Mouse (Mus musculus): ENCODE data around the gene Cradd. TPM values are rescaled to one million over a fixed set of nuclear protein-coding genes. Genes with fewer than 3 reads are reported as not detected.

Gene Cradd
- total RNA-seq, 2 experiments from 2014 or later, result 7.1 to 7.8 TPM

- DNase-seq (ENCODE audit: extremely low spot score in 1 of 2, low spot score in 2 of 2), result no peak
- intact Hi-C loops (cut with DNase I), result no loop called here
Observed at GRCm38 (mm10) chr10:95260420-95260819, 63.5 kb downstream of the Cradd start.

- DNase-seq (ENCODE audit: extremely low spot score in 1 of 2, low spot score in 2 of 2), result no peak
- intact Hi-C loops (cut with DNase I), result no loop called here
Observed at GRCm38 (mm10) chr10:95258471-95259155, 65.3 kb downstream of the Cradd start.

- intact Hi-C loops (cut with DNase I), result no loop called here
- DNase-seq (ENCODE audit: extremely low spot score in 1 of 2, low spot score in 2 of 2), result no peak
Observed at GRCm38 (mm10) chr10:95257979-95258378, 66.0 kb downstream of the Cradd start.

- no peak for DNase-seq (ENCODE audit: extremely low spot score in 1 of 2, low spot score in 2 of 2)
- intact Hi-C loops (cut with DNase I), result no loop called here
Observed at GRCm38 (mm10) chr10:95256095-95256494, 67.8 kb downstream of the Cradd start.

- no peak for DNase-seq (ENCODE audit: extremely low spot score in 1 of 2, low spot score in 2 of 2)
- intact Hi-C loops (cut with DNase I), result no loop called here
Observed at GRCm38 (mm10) chr10:95255018-95255680, 68.8 kb downstream of the Cradd start.

GRCm38 (mm10) chr10:95254453-95255001 lies 69.4 kb downstream of the Cradd start:
- intact Hi-C loops (cut with DNase I), result no loop called here
- DNase-seq (ENCODE audit: extremely low spot score in 1 of 2, low spot score in 2 of 2), result no peak

GRCm38 (mm10) chr10:95254046-95254445 lies 69.9 kb downstream of the Cradd start:
- intact Hi-C loops (cut with DNase I), result no loop called here
- no peak for DNase-seq (ENCODE audit: extremely low spot score in 1 of 2, low spot score in 2 of 2)

- intact Hi-C loops (cut with DNase I), result no loop called here
- no peak for DNase-seq (ENCODE audit: extremely low spot score in 1 of 2, low spot score in 2 of 2)
Observed at GRCm38 (mm10) chr10:95251674-95252073, 72.3 kb downstream of the Cradd start.

GRCm38 (mm10) chr10:95248362-95248761 lies 75.6 kb downstream of the Cradd start:
- DNase-seq (ENCODE audit: extremely low spot score in 1 of 2, low spot score in 2 of 2), result no peak
- intact Hi-C loops (cut with DNase I), result no loop called here

- DNase-seq (ENCODE audit: extremely low spot score in 1 of 2, low spot score in 2 of 2), result no peak
- intact Hi-C loops (cut with DNase I), result no loop called here
Observed at GRCm38 (mm10) chr10:95246696-95247095, 77.2 kb downstream of the Cradd start.

GRCm38 (mm10) chr10:95245680-95245982 lies 78.3 kb downstream of the Cradd start:
- intact Hi-C loops (cut with DNase I), result no loop called here
- no peak for DNase-seq (ENCODE audit: extremely low spot score in 1 of 2, low spot score in 2 of 2)

GRCm38 (mm10) chr10:95244961-95245679 lies 78.8 kb downstream of the Cradd start:
- intact Hi-C loops (cut with DNase I), result no loop called here
- no peak for DNase-seq (ENCODE audit: extremely low spot score in 1 of 2, low spot score in 2 of 2)

- DNase-seq (ENCODE audit: extremely low spot score in 1 of 2, low spot score in 2 of 2), result no peak
- intact Hi-C loops (cut with DNase I), result loop anchor here (5.0 kb wide), 1 partner anchor 247 kb away; no protein-coding TSS in a partner anchor
Observed at GRCm38 (mm10) chr10:95239196-95240069, 84.5 kb downstream of the Cradd start.

GRCm38 (mm10) chr10:95238667-95239066 lies 85.3 kb downstream of the Cradd start:
- no peak for DNase-seq (ENCODE audit: extremely low spot score in 1 of 2, low spot score in 2 of 2)
- intact Hi-C loops (cut with DNase I), result loop anchor here (5.0 kb wide), 1 partner anchor 246 kb away; no protein-coding TSS in a partner anchor

GRCm38 (mm10) chr10:95236226-95236625 lies 87.7 kb downstream of the Cradd start:
- no peak for DNase-seq (ENCODE audit: extremely low spot score in 1 of 2, low spot score in 2 of 2)
- intact Hi-C loops (cut with DNase I), result loop anchor here (5.0 kb wide), 1 partner anchor 244 kb away; no protein-coding TSS in a partner anchor

GRCm38 (mm10) chr10:95234661-95235060 lies 89.3 kb downstream of the Cradd start:
- DNase-seq (ENCODE audit: extremely low spot score in 1 of 2, low spot score in 2 of 2), result no peak
- intact Hi-C loops (cut with DNase I), result loop anchor here (5.0 kb wide), 1 partner anchor 242 kb away; no protein-coding TSS in a partner anchor

- intact Hi-C loops (cut with DNase I), result no loop called here
- DNase-seq (ENCODE audit: extremely low spot score in 1 of 2, low spot score in 2 of 2), result no peak
Observed at GRCm38 (mm10) chr10:95233044-95233443, 90.9 kb downstream of the Cradd start.

- DNase-seq (ENCODE audit: extremely low spot score in 1 of 2, low spot score in 2 of 2), result no peak
- intact Hi-C loops (cut with DNase I), result no loop called here
Observed at GRCm38 (mm10) chr10:95232554-95232953, 91.4 kb downstream of the Cradd start.

GRCm38 (mm10) chr10:95228192-95228591 lies 95.7 kb downstream of the Cradd start:
- intact Hi-C loops (cut with DNase I), result no loop called here
- peak in 1 of 2 experiments; percentile 27 for DNase-seq (ENCODE audit: extremely low spot score in 1 of 2, low spot score in 2 of 2)

All from left cerebral cortex, postnatal 10 days (tissue).